Mouse (Mus musculus) neutrophil, adult 5-6 weeks (primary cell): Measurements from ENCODE around the gene Nudt3. TPM values are rescaled to one million over a fixed set of nuclear protein-coding genes. Genes with fewer than 3 reads are reported as not detected.
A peak's percentile ranks its signal among the peaks of the same experiment; 100 is the strongest.
"Not testable (repeated sequence)": the region's sequence is repeated elsewhere in the genome, so short reads cannot be mapped to it uniquely, and the experiment has no call there.

Source experiments
- ATAC-seq: fragments of 151-379, 151-347 bp; 2 replicates; pipeline ENCODE4 v1.8.0; 2017; ENCODE audit warnings: mild to moderate bottlenecking, moderate TSS enrichment; ENCODE audit not compliant: insufficient number of reproducible peaks, poor library complexity, low FRiP score, severe bottlenecking; ENCODE audit errors: extremely low read depth
- total RNA-seq: library from RNA; stranded (forward); fragments of 200-1000 nt; gene quantifications from 2 replicates; pipeline ENCODE4 v1.2.3, GENCODE M21; 2017

Gene Nudt3
- 81.1 and 84.1 TPM in 2 replicates for total RNA-seq

- peak; percentile 83 for ATAC-seq
Observed at GRCm38 (mm10) chr17:27623360-27624326, at the start of gene Nudt3. Gene Nudt3 (minus strand): TSS chr17:27623495.

- no peak for ATAC-seq
Observed at GRCm38 (mm10) chr17:27671720-27672119, 48.4 kb upstream of the Nudt3 start.

- no peak for ATAC-seq
Observed at GRCm38 (mm10) chr17:27658767-27659166, 35.5 kb upstream of the Nudt3 start.

GRCm38 (mm10) chr17:27657123-27657522 is 33.8 kb upstream of the Nudt3 start:
- no peak for ATAC-seq

GRCm38 (mm10) chr17:27656414-27656813 is 33.1 kb upstream of the Nudt3 start:
- ATAC-seq, result no peak

- peak; percentile 40; the same call in 1 of the 2 replicates for ATAC-seq
Observed at GRCm38 (mm10) chr17:27656011-27656399, 32.7 kb upstream of the Nudt3 start.

- ATAC-seq, result no peak
Observed at GRCm38 (mm10) chr17:27655089-27656010, 32.1 kb upstream of the Nudt3 start, which contains the start of gene Pacsin1. Gene Pacsin1 (plus strand): TSS chr17:27655509.

GRCm38 (mm10) chr17:27653253-27653959 is 30.1 kb upstream of the Nudt3 start:
- no peak for ATAC-seq

GRCm38 (mm10) chr17:27652046-27652790 is 28.9 kb upstream of the Nudt3 start:
- ATAC-seq, result no peak

- no peak for ATAC-seq
Observed at GRCm38 (mm10) chr17:27650586-27650985, 27.3 kb upstream of the Nudt3 start.

GRCm38 (mm10) chr17:27650160-27650559 is 26.9 kb upstream of the Nudt3 start:
- ATAC-seq, result peak; percentile 78

GRCm38 (mm10) chr17:27645807-27646206 is 22.5 kb upstream of the Nudt3 start:
- ATAC-seq, result no peak

- ATAC-seq, result no peak
Observed at GRCm38 (mm10) chr17:27644572-27644971, 21.3 kb upstream of the Nudt3 start.

GRCm38 (mm10) chr17:27643756-27644155 is 20.5 kb upstream of the Nudt3 start:
- ATAC-seq, result no peak

- ATAC-seq, result no peak
Observed at GRCm38 (mm10) chr17:27643101-27643500, 19.8 kb upstream of the Nudt3 start.

- ATAC-seq, result no peak
Observed at GRCm38 (mm10) chr17:27642491-27643062, 19.3 kb upstream of the Nudt3 start.

GRCm38 (mm10) chr17:27639851-27640250 is 16.6 kb upstream of the Nudt3 start:
- ATAC-seq, result not testable (repeated sequence)

GRCm38 (mm10) chr17:27638921-27639332 is 15.6 kb upstream of the Nudt3 start:
- no peak for ATAC-seq
